Mouse (Mus musculus): ENCODE results near the gene Gm5741. TPM values are rescaled to one million over a fixed set of nuclear protein-coding genes. Genes with fewer than 3 reads are reported as not detected.

Gm5741 gene
- polyA plus RNA-seq, 2 experiments = 0.74 to 0.99 TPM

- Histone ChIP-seq H3K9ac (ENCODE audit: low read depth, low read length, severe bottlenecking) (peak overlapping the region; percentile 80), H3K4me2 (replicated peaks; ENCODE audit: low read depth, low read length, severe bottlenecking) (peak overlapping the region; percentile 72), H3K4me1 (ENCODE audit: control insufficient read depth, insufficient read depth, low read length) (peaks cover 10% of the 10 kb centered on the region), H3K4me3 (replicated peaks; ENCODE audit: low read length) (peak overlapping the region; percentile 82), H3K9me3 (ENCODE audit: control insufficient read depth, low read length) (no peaks in the 10 kb centered on the region), H3K27me3 (ENCODE audit: control insufficient read depth, insufficient read depth, low read length) (no peaks in the 10 kb centered on the region), H3K27ac (replicated peaks; ENCODE audit: low read depth, low read length) (0 out of 2 replicates have a peak overlapping the region, but pooled peaks have one; percentile 35), H3K36me3 (ENCODE audit: control insufficient read depth, insufficient read depth, low read length) (peaks cover 49% of the 10 kb centered on the region)
- ATAC-seq (ENCODE audit: low FRiP score, low read depth) (no peak), DNase-seq (ENCODE audit: low spot score) (no peak)
- 83% methylated on average over 5 of the region's 5 CpGs for WGBS
- no peak for TF ChIP-seq POLR2A (IDR thresholded peaks at IDR 0.05; ENCODE audit: borderline replicate concordance, extremely low read depth, insufficient read depth, insufficient read length)
Observed at GRCm38 (mm10) chr8:85071041-85071440, 3.3 kb upstream of the Gm5741 start.

GRCm38 (mm10) chr8:85067155-85067554, 627 bp downstream of the Gm5741 start:
- DNase-seq (ENCODE audit: low spot score) = no peak
- peaks cover 24% of the 10 kb centered on the region for H3K36me3 ChIP-seq (ENCODE audit: control insufficient read depth, insufficient read depth, low read length)
- H3K9me3 ChIP-seq (ENCODE audit: control insufficient read depth, low read length) = no peaks in the 10 kb centered on the region
- WGBS = 93% methylated on average over 2 of the region's 2 CpGs
- H3K27ac ChIP-seq (replicated peaks; ENCODE audit: low read depth, low read length) = no peak overlapping the region
- ATAC-seq (ENCODE audit: low FRiP score, low read depth) = no peak
- H3K9ac ChIP-seq (ENCODE audit: low read depth, low read length, severe bottlenecking) = no peak overlapping the region
- no peaks in the 10 kb centered on the region for H3K27me3 ChIP-seq (ENCODE audit: control insufficient read depth, insufficient read depth, low read length)
- no peak for TF ChIP-seq POLR2A (IDR thresholded peaks at IDR 0.05; ENCODE audit: borderline replicate concordance, extremely low read depth, insufficient read depth, insufficient read length)
- no peak overlapping the region for H3K4me3 ChIP-seq (replicated peaks; ENCODE audit: low read length)
- no peak overlapping the region for H3K4me2 ChIP-seq (replicated peaks; ENCODE audit: low read depth, low read length, severe bottlenecking)
- peaks cover 5% of the 10 kb centered on the region; the same call in 1 of the 2 replicates for H3K4me1 ChIP-seq (ENCODE audit: control insufficient read depth, insufficient read depth, low read length)

DNA sequence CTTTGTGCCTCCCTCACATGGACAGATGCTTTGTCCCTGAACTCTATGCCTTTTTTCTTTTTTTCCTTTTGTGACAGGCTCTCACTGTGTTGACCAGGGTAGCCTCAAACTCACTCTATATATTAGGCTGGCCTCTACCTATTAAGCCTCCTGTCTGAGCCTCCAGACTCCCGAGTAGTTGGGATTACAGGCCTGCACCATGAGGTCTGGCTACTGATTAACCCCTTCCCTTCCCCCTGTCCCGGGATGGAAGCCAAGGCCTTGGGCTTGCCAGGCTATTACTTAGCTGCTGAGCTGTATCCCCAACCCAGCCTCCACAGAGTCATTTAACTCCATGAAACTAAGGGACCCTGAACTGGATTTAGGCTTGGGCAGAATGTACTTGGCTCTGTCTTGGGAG, 2.6 kb downstream of the Gm5741 start:
- Histone ChIP-seq H3K27me3 (ENCODE audit: control insufficient read depth, insufficient read depth, low read length) (no peaks in the 10 kb centered on the region), H3K9ac (ENCODE audit: low read depth, low read length, severe bottlenecking) (no peak overlapping the region), H3K4me3 (replicated peaks; ENCODE audit: low read length) (no peak overlapping the region), H3K4me2 (replicated peaks; ENCODE audit: low read depth, low read length, severe bottlenecking) (no peak overlapping the region), H3K4me1 (ENCODE audit: control insufficient read depth, insufficient read depth, low read length) (no peaks in the 10 kb centered on the region), H3K9me3 (ENCODE audit: control insufficient read depth, low read length) (no peaks in the 10 kb centered on the region), H3K36me3 (ENCODE audit: control insufficient read depth, insufficient read depth, low read length) (peaks cover 27% of the 10 kb centered on the region), H3K27ac (replicated peaks; ENCODE audit: low read depth, low read length) (no peak overlapping the region)
- 33% methylated on average over 2 of the region's 2 CpGs for WGBS
- ATAC-seq (ENCODE audit: low FRiP score, low read depth) (no peak), DNase-seq (ENCODE audit: low spot score) (no peak)
- no peak for TF ChIP-seq POLR2A (IDR thresholded peaks at IDR 0.05; ENCODE audit: borderline replicate concordance, extremely low read depth, insufficient read depth, insufficient read length)

DNA sequence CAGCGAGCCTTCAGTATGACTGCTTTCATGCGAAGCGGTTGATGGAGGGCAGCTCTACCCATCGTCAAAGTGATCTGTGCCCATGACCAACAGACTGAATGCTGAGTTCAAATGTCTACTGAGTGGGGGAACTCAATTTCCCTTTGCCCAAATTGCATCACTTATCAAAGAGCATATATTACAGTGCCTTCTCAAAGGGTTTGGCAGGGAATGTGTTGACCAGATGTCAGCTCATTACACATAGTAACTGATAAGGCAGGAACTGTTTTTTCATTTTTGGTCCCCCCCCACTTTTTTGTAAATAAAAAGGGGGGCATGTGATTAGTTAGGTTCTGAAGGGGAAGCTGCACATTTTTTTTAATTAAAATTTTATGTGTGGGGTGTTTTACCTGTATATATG, 5.2 kb downstream of the Gm5741 start:
- no peak for TF ChIP-seq POLR2A (IDR thresholded peaks at IDR 0.05; ENCODE audit: borderline replicate concordance, extremely low read depth, insufficient read depth, insufficient read length)
- H3K9ac ChIP-seq (ENCODE audit: low read depth, low read length, severe bottlenecking) = no peak overlapping the region
- DNase-seq (ENCODE audit: low spot score) (no peak), ATAC-seq (ENCODE audit: low FRiP score, low read depth) (no peak)
- no peaks in the 10 kb centered on the region for H3K4me1 ChIP-seq (ENCODE audit: control insufficient read depth, insufficient read depth, low read length)
- H3K27ac ChIP-seq (replicated peaks; ENCODE audit: low read depth, low read length) = no peak overlapping the region
- 94% methylated on average over 4 of the region's 4 CpGs for WGBS
- H3K36me3 ChIP-seq (ENCODE audit: control insufficient read depth, insufficient read depth, low read length) = peaks cover 19% of the 10 kb centered on the region
- H3K4me2 ChIP-seq (replicated peaks; ENCODE audit: low read depth, low read length, severe bottlenecking) = no peak overlapping the region
- H3K4me3 ChIP-seq (replicated peaks; ENCODE audit: low read length) = no peak overlapping the region
- no peaks in the 10 kb centered on the region for H3K9me3 ChIP-seq (ENCODE audit: control insufficient read depth, low read length)
- H3K27me3 ChIP-seq (ENCODE audit: control insufficient read depth, insufficient read depth, low read length) = no peaks in the 10 kb centered on the region

DNA sequence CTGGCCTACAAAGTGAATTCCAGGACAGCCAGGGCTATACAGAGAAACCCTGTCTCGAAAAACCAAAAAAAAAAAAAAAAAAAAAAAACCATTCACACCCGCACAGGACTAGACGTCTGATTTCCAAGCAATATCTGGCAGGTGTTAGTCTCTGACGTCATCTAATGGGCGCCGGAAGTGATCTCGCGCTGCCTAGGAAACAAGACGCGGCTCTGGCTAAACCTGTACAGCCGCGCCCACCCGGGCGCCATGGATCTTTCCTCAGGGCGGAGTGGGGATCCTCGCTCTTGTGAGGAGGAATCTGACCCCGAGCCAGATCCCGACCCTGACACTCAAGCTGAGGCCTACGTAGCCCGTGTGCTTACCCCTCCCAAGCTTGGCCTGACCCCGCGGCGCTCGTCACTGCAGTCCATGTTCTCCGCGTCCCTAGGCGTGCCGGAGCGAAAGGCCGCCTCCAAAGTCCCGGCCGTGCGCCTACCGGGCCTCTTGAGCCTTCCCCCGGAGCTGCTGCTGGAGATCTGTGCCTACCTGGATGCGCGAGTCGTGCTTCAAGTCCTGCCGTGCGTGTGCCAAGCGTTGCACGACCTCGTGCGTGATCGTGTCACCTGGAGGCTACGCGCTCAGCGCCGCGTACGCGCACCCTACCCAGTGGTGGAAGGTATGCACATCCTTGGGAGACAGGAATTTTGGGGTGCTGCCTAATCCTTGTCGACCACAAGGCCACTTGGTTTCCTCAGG, 7.7 kb downstream of the Gm5741 start, which contains the start of gene Fbxw9:
Gene Fbxw9 (plus strand): TSS at position 177 of the 738 bp plus-strand sequence.
- Histone ChIP-seq H3K27me3 (ENCODE audit: control insufficient read depth, insufficient read depth, low read length) (no peaks in the 10 kb centered on the region), H3K9ac (ENCODE audit: low read depth, low read length, severe bottlenecking) (peak within 1 kb of the TSS; percentile 64), H3K27ac (replicated peaks; ENCODE audit: low read depth, low read length) (no peak within 1 kb of the TSS), H3K4me3 (replicated peaks; ENCODE audit: low read length) (peak within 1 kb of the TSS; percentile 73), H3K36me3 (ENCODE audit: control insufficient read depth, insufficient read depth, low read length) (peaks cover 26% of the 10 kb centered on the region), H3K4me2 (replicated peaks; ENCODE audit: low read depth, low read length, severe bottlenecking) (peak within 1 kb of the TSS; percentile 67), H3K4me1 (ENCODE audit: control insufficient read depth, insufficient read depth, low read length) (no peaks in the 10 kb centered on the region), H3K9me3 (ENCODE audit: control insufficient read depth, low read length) (no peaks in the 10 kb centered on the region)
- WGBS = under 1% methylated on average over 52 of the region's 53 CpGs
- peak; percentile 96 for DNase-seq (ENCODE audit: low spot score)
- no peak for TF ChIP-seq POLR2A (IDR thresholded peaks at IDR 0.05; ENCODE audit: borderline replicate concordance, extremely low read depth, insufficient read depth, insufficient read length)
- ATAC-seq (ENCODE audit: low FRiP score, low read depth) = peak; percentile 90

Measured in limb, embryonic 14.5 days (tissue).